Mouse (Mus musculus): Measurements from ENCODE around the gene Pex19.

DNA sequence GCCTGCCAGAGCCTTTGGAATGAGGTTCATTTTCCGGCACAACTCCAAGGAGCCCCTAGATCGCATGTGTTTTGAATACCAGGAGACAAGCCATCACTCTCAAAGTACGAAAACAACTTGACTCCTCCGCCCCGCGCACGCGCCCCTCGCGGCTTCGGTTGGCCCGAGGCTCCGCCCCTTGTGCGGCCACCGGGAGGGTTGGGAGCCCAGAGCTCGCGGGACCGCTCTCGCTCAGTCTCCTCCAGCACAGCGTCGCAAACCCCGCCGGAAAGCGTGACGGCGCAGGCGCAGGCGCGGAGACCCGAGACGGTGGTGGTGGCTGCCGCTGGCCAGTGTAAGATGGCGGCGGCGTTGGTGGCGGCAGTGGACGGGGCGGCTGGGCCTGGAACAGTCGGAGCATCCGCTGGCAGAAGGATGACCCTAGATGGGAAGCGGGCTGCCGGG is 21.3 kb downstream of the Pex19 start, which contains the start of gene Dcaf8:
- peak; percentile 97 for TF ChIP-seq POLR2A (IDR thresholded peaks at IDR 0.05; ENCODE audit: borderline replicate concordance, extremely low read depth, insufficient read depth, insufficient read length, poor library complexity, severe bottlenecking)
- TF ChIP-seq CTCF (IDR thresholded peaks at IDR 0.05; ENCODE audit: borderline replicate concordance, extremely low read depth, insufficient read depth, insufficient read length), result no peak
